Mouse (Mus musculus) intestine, embryonic 16.5 days (tissue): ENCODE data around the gene Prph2. TPM values are rescaled to one million over a fixed set of nuclear protein-coding genes. Genes with fewer than 3 reads are reported as not detected.
A peak's percentile ranks its signal among the peaks of the same experiment; 100 is the strongest.

Experiments used
- ATAC-seq: fragments of 200-750 bp; cut with Nextera tagmentation; 2 replicates; pipeline ENCODE4 v1.8.0; 2017; ENCODE audit warnings: moderate TSS enrichment, moderate library complexity
- H3K27ac ChIP-seq: fragments of 300-500 bp; sonication (generic); 2 replicates; pipeline ENCODE4 v1.5.1; 2014; ENCODE audit warnings: mild to moderate bottlenecking, low read length
- H3K27me3 ChIP-seq: fragments of 300-500 bp; sonication (generic); replicated peaks from 2 replicates; pipeline ENCODE4 v1.6.1; 2014; ENCODE audit warnings: low read length, control low read depth, mixed read lengths; ENCODE audit not compliant: control insufficient read depth, insufficient read depth
- H3K36me3 ChIP-seq: fragments of 300-500 bp; sonication (generic); 2 replicates; pipeline ENCODE4 v1.6.1; 2014; ENCODE audit warnings: low read length, control low read depth; ENCODE audit not compliant: control insufficient read depth, insufficient read depth
- H3K4me1 ChIP-seq: fragments of 300-500 bp; sonication (generic); 2 replicates; pipeline ENCODE4 v1.6.1; 2014; ENCODE audit warnings: low read length, control low read depth, mixed read lengths; ENCODE audit not compliant: control insufficient read depth, insufficient read depth
- H3K4me2 ChIP-seq: fragments of 300-500 bp; sonication (generic); 2 replicates; pipeline ENCODE4 v1.6.1; 2014; ENCODE audit warnings: low read depth, low read length, control low read depth
- H3K4me3 ChIP-seq: fragments of 300-500 bp; sonication (generic); 2 replicates; pipeline ENCODE4 v1.5.1; 2014; ENCODE audit warnings: mild to moderate bottlenecking, low read length
- H3K9ac ChIP-seq: fragments of 300-500 bp; sonication (generic); 2 replicates; pipeline ENCODE4 v1.6.1; 2014; ENCODE audit warnings: low read depth, low read length
- H3K9me3 ChIP-seq: fragments of 300-500 bp; sonication (generic); 2 replicates; pipeline ENCODE4 v1.6.1; 2016; ENCODE audit warnings: low read length, control low read depth; ENCODE audit not compliant: control insufficient read depth
- WGBS: fragments of 180-500 bp; shearing (Covaris S2); extraction: QIAGEN DNeasy Blood & Tissue Kit; methylation state at CpG from one replicate; pipeline ENCODE4 v1.1.7; 2014; 5-methylcytosine and 5-hydroxymethylcytosine counted together
- polyA plus RNA-seq: library from polyadenylated mRNA; unstranded; fragments of >200 nt; fragmentation: Nextera tagmentation; extraction: Ambion mirVana; gene quantifications from 2 replicates; pipeline ENCODE4 v1.2.1, GENCODE M21; 2015

Prph2 gene
- polyA plus RNA-seq, 1 experiment from 2014 or later, result not detected

DNA sequence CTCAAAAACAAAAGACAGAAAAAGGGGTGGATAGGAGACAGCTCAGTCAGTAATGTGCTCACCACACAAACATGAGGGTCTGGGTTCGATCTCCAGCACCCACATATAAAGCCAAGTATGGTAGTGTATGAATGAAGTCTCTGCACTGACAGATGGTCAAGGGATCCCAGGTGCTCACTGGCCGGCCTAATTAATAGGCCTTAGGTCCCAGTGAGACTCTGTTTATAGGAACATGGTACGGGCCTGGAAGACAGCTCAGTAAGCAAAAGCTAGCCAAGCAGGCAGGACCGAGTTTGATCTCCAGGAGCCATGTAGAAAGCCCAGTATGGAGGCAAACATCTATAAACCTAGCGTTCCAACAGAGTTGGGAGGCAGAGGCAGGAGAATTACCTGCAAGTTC is 33.2 kb upstream of the Prph2 start:
- no peaks in the 10 kb centered on the region for H3K27me3 ChIP-seq
- ATAC-seq, result peak; percentile 1; the same call in 1 of the 2 replicates
- no peak overlapping the region for H3K9ac ChIP-seq
- peaks cover 29% of the 10 kb centered on the region for H3K4me1 ChIP-seq
- H3K27ac ChIP-seq, result peak overlapping the region; percentile 39; the same call in 1 of the 2 replicates
- H3K4me2 ChIP-seq, result no peak overlapping the region
- no peak overlapping the region for H3K4me3 ChIP-seq
- no peaks in the 10 kb centered on the region for H3K9me3 ChIP-seq
- H3K36me3 ChIP-seq, result no peaks in the 10 kb centered on the region
- 74% methylated on average over 5 of the region's 5 CpGs for WGBS

- Histone ChIP-seq H3K4me3 (no peak overlapping the region), H3K4me2 (no peak overlapping the region), H3K36me3 (no peaks in the 10 kb centered on the region), H3K4me1 (peaks cover 17% of the 10 kb centered on the region), H3K27me3 (no peaks in the 10 kb centered on the region), H3K9ac (no peak overlapping the region), H3K9me3 (no peaks in the 10 kb centered on the region), H3K27ac (no peak overlapping the region)
- WGBS, result 34% methylated on average over 14 of the region's 14 CpGs
- peak; percentile 23; the same call in 1 of the 2 replicates for ATAC-seq
Measured at GRCm38 (mm10) chr17:46879841-46880311, 30.4 kb upstream of the Prph2 start.

GRCm38 (mm10) chr17:46880322-46880721 is 29.9 kb upstream of the Prph2 start:
- WGBS, result 56% methylated on average over 2 of the region's 2 CpGs

DNA sequence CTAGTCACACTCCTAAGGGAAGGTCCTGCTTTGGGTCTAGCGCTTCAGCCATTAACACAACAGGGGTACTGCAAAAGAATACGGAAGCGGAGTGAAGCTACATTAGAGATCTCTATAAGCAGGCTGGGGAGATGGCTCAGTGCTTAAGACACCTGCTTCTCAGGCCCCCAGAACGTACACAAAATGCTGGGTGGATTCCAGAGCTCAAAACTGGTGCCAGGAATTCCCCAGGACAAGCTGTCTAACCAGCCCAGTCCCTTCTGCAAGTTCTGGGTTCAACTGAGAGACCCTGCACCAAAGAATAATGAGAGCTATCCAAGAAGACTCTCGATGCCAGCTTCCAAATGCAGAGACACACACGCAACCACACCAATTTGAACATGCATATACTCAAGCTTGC is 28.5 kb upstream of the Prph2 start:
- no peaks in the 10 kb centered on the region for H3K27me3 ChIP-seq
- no peaks in the 10 kb centered on the region for H3K9me3 ChIP-seq
- H3K9ac ChIP-seq, result no peak overlapping the region
- WGBS, result 86% methylated on average over 6 of the region's 6 CpGs
- H3K4me3 ChIP-seq, result no peak overlapping the region
- no peaks in the 10 kb centered on the region for H3K36me3 ChIP-seq
- no peak for ATAC-seq
- no peak overlapping the region for H3K4me2 ChIP-seq
- H3K4me1 ChIP-seq, result peaks cover 20% of the 10 kb centered on the region
- H3K27ac ChIP-seq, result no peak overlapping the region

More at GRCm38 (mm10) chr17:46880322-46880721, 29.9 kb upstream of the Prph2 start:
- Histone ChIP-seq H3K9me3 (no peaks in the 10 kb centered on the region), H3K27me3 (no peaks in the 10 kb centered on the region), H3K4me1 (peaks cover 17% of the 10 kb centered on the region), H3K9ac (no peak overlapping the region), H3K27ac (no peak overlapping the region), H3K4me2 (no peak overlapping the region), H3K4me3 (no peak overlapping the region), H3K36me3 (no peaks in the 10 kb centered on the region)
- no peak for ATAC-seq

GRCm38 (mm10) chr17:46883107-46883506 is 27.2 kb upstream of the Prph2 start:
- Histone ChIP-seq H3K9ac (no peak overlapping the region), H3K27ac (no peak overlapping the region), H3K4me3 (no peak overlapping the region), H3K9me3 (no peaks in the 10 kb centered on the region), H3K36me3 (no peaks in the 10 kb centered on the region), H3K4me2 (no peak overlapping the region), H3K4me1 (peaks cover 11% of the 10 kb centered on the region), H3K27me3 (no peaks in the 10 kb centered on the region)
- ATAC-seq, result peak; percentile 31; the same call in 1 of the 2 replicates
- 71% methylated on average over 9 of the region's 9 CpGs for WGBS

DNA sequence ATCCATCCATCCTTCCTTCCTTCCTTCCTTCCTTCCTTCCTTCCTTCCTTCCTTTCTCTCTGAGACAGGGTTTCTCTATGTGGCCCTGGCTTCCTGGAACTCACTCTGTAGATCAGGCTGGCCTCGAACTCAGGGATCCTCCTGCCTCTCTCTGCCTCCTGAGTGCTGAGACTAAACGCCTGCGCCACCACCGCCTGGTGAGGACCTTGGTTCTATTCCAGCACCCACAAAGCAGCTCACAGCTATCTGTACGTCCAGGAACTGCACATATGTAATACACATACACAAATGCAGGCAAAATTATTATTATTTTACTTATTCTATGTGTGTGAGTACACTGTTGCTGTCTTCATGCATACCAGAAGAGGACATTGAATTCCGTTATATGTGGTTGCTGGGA is 25.5 kb upstream of the Prph2 start:
- Histone ChIP-seq H3K27ac (no peak overlapping the region), H3K9me3 (no peaks in the 10 kb centered on the region), H3K27me3 (no peaks in the 10 kb centered on the region), H3K36me3 (no peaks in the 10 kb centered on the region), H3K4me3 (no peak overlapping the region), H3K4me1 (peaks cover 15% of the 10 kb centered on the region), H3K9ac (no peak overlapping the region), H3K4me2 (no peak overlapping the region)
- WGBS, result 94% methylated on average over 6 of the region's 6 CpGs
- ATAC-seq, result no peak

DNA sequence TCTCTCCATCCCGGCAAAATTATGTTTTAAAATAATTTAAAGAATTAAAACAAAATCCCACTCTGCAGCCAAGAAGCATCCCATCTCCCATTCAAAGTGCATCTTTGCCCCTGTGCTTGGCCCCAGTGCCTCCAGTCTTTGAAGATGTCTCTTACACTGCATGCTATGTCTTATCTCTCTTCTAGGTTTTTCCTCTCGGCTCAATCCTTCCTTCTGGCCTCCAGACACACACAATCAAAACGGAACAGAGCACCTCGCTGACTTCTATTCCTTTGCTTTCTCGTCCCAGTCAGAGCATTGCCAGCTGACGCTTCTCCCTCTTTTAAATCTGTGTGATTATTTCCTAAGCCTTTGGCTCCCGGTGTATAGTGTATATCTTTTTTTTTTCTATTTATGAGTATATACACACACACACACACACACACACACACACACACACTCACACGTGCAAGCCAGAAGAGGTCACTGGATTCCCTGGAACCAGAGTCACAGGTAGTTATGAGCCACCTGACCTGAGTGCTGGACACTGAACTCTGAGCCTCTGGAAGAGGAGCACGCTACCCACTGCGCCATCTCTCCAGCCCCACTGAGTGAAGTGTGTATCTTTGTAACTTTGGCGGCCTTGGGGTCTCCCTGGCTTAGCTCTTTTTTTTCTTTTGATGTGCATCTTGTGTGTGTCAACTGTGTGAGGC is 24.9 kb upstream of the Prph2 start:
- Histone ChIP-seq H3K36me3 (no peaks in the 10 kb centered on the region), H3K4me1 (peaks cover 12% of the 10 kb centered on the region), H3K4me3 (no peak overlapping the region), H3K4me2 (peak overlapping the region; percentile 23; the same call in 1 of the 2 replicates), H3K27me3 (no peaks in the 10 kb centered on the region), H3K27ac (no peak overlapping the region), H3K9ac (no peak overlapping the region), H3K9me3 (no peaks in the 10 kb centered on the region)
- WGBS, result 70% methylated on average over 11 of the region's 11 CpGs
- ATAC-seq, result no peak

- peaks cover 12% of the 10 kb centered on the region for H3K4me1 ChIP-seq
- no peak for ATAC-seq
- H3K9ac ChIP-seq, result no peak overlapping the region
- H3K27ac ChIP-seq, result 0 out of 2 replicates have a peak overlapping the region, but pooled peaks have one; percentile 16
- H3K9me3 ChIP-seq, result no peaks in the 10 kb centered on the region
- H3K4me2 ChIP-seq, result peak overlapping the region; percentile 23; the same call in 1 of the 2 replicates
- 38% methylated on average over 17 of the region's 17 CpGs for WGBS
- no peaks in the 10 kb centered on the region for H3K36me3 ChIP-seq
- H3K27me3 ChIP-seq, result no peaks in the 10 kb centered on the region
- no peak overlapping the region for H3K4me3 ChIP-seq
Measured at GRCm38 (mm10) chr17:46885910-46886643, 24.2 kb upstream of the Prph2 start.

- Histone ChIP-seq H3K4me2 (peak overlapping the region; percentile 77), H3K36me3 (no peaks in the 10 kb centered on the region), H3K4me3 (peak overlapping the region; percentile 76), H3K4me1 (peaks cover 27% of the 10 kb centered on the region), H3K27me3 (no peaks in the 10 kb centered on the region), H3K9me3 (no peaks in the 10 kb centered on the region), H3K27ac (peak overlapping the region; percentile 97; the same call in 1 of the 2 replicates), H3K9ac (peak overlapping the region; percentile 78; the same call in 1 of the 2 replicates)
- 37% methylated on average over 16 of the region's 16 CpGs for WGBS
- ATAC-seq, result no peak
Measured at GRCm38 (mm10) chr17:46888511-46889212, 21.6 kb upstream of the Prph2 start.
